In genomic region chr8:117342735-117343385, GRCm38 (mm10) we compare ENCODE assay signal across 10 mouse cellular contexts.
DNase-seq lines count a peak whose midpoint lies in the region; ATAC-seq and TF ChIP-seq lines count a peak whose summit lies in the region.
"Had no signal": no experiment of that assay in that cellular context is flagged by ENCODE, and none has a peak within 500 bp of the region (broad histone marks: within the 10 kb centered on the region; RNA-seq: fewer than 3 reads in every experiment).

No protein-coding gene starts in this region.

- TF ChIP-seq POLR2A in bone marrow macrophage, adult 2 months (IDR thresholded peaks at IDR 0.05; ENCODE audit: borderline replicate concordance, low read depth, low read length): no peak

- H3K9me3 ChIP-seq in lung, postnatal 0 days (ENCODE audit: low read length): no peaks in the 10 kb centered on the region
- no peaks in the 10 kb centered on the region for H3K9me3 ChIP-seq in liver, embryonic 16.5 days (replicated peaks; ENCODE audit: control insufficient read depth, low read length)
- no peaks in the 10 kb centered on the region for H3K9me3 ChIP-seq in stomach, postnatal 0 days (ENCODE audit: control insufficient read depth, low read length)

- peak overlapping the region; percentile 33 for H3K4me2 ChIP-seq in lung, postnatal 0 days (replicated peaks; ENCODE audit: low read depth, low read length)
- peak overlapping the region; percentile 10 for H3K4me2 ChIP-seq in liver, embryonic 16.5 days (ENCODE audit: low read depth, low read length)
- H3K4me2 ChIP-seq in stomach, postnatal 0 days (replicated peaks; ENCODE audit: low read depth): no peak overlapping the region

- H3K9ac ChIP-seq in lung, postnatal 0 days (replicated peaks; ENCODE audit: low read depth): no peak overlapping the region
- no peak overlapping the region for H3K9ac ChIP-seq in liver, embryonic 16.5 days (ENCODE audit: low read depth, low read length)
- no peak overlapping the region for H3K9ac ChIP-seq in stomach, postnatal 0 days (ENCODE audit: low read length)

- H3K36me3 ChIP-seq in lung, postnatal 0 days (ENCODE audit: insufficient read depth, low read length): no peaks in the 10 kb centered on the region
- no peaks in the 10 kb centered on the region for H3K36me3 ChIP-seq in liver, embryonic 16.5 days (ENCODE audit: control insufficient read depth, insufficient read depth)
- H3K36me3 ChIP-seq in stomach, postnatal 0 days (ENCODE audit: control insufficient read depth, insufficient read depth, low read length): no peaks in the 10 kb centered on the region

- H3K4me1 ChIP-seq in lung, postnatal 0 days (ENCODE audit: insufficient read depth, low read depth, low read length): peaks cover 19% of the 10 kb centered on the region
- peaks cover 59% of the 10 kb centered on the region for H3K4me1 ChIP-seq in bone marrow macrophage, adult 2 months (ENCODE audit: control insufficient read depth, insufficient read depth, low read length)
- peaks cover 61% of the 10 kb centered on the region for H3K4me1 ChIP-seq in liver, embryonic 16.5 days (ENCODE audit: control insufficient read depth, low read depth, low read length)
- H3K4me1 ChIP-seq in stomach, postnatal 0 days (replicated peaks; ENCODE audit: control insufficient read depth, insufficient read depth): peaks cover 16% of the 10 kb centered on the region

- H3K27ac ChIP-seq in lung, postnatal 0 days (ENCODE audit: low read length): peak overlapping the region; percentile 68
- peak overlapping the region; percentile 85 for H3K27ac ChIP-seq in bone marrow macrophage, adult 2 months (ENCODE audit: insufficient read depth, low read depth, low read length)
- H3K27ac ChIP-seq in liver, embryonic 16.5 days (ENCODE audit: low read length): peak overlapping the region; percentile 46
- H3K27ac ChIP-seq in stomach, postnatal 0 days (replicated peaks): peak overlapping the region; percentile 61

- ATAC-seq in lung, postnatal 0 days: peak; percentile 14; the same call in 1 of the 2 replicates
- no peak for ATAC-seq in liver, embryonic 16.5 days (ENCODE audit: low read depth)
- ATAC-seq in stomach, postnatal 0 days (ENCODE audit: low FRiP score, low TSS enrichment): no peak

- peak; percentile 50 for DNase-seq in lung, postnatal 0 days (ENCODE audit: low spot score)
- DNase-seq in lung, adult 18-20 months: no peak
- no peak for DNase-seq in stomach, postnatal 0 days (ENCODE audit: low spot score)
- no peak for DNase-seq in left cerebral cortex, adult 8-10 months (ENCODE audit: low spot score in 2 of 2)
- DNase-seq in cerebellum, adult 11 months: no peak
- DNase-seq: adrenal gland, postnatal 14 days; cerebellum, postnatal 10 days; retina, postnatal 1 day had no signal

- 32% methylated on average over 8 of the region's 8 CpGs for WGBS in lung, postnatal 0 days
- 44% methylated on average over 8 of the region's 8 CpGs for WGBS in liver, embryonic 16.5 days (ENCODE audit: insufficient replicate concordance)
- WGBS in stomach, postnatal 0 days: 39% methylated on average over 8 of the region's 8 CpGs

- no peaks in the 10 kb centered on the region for H3K27me3 ChIP-seq in lung, postnatal 0 days (replicated peaks; ENCODE audit: insufficient read depth, low read length)
- H3K27me3 ChIP-seq in liver, embryonic 16.5 days (ENCODE audit: control insufficient read depth, insufficient read depth, low read depth, low read length): no peaks in the 10 kb centered on the region
- no peaks in the 10 kb centered on the region for H3K27me3 ChIP-seq in stomach, postnatal 0 days (ENCODE audit: control insufficient read depth, insufficient read depth, low read length)

- no peak overlapping the region for H3K4me3 ChIP-seq in lung, postnatal 0 days (ENCODE audit: low read depth, low read length)
- H3K4me3 ChIP-seq in bone marrow macrophage, adult 2 months (ENCODE audit: insufficient read depth, low read length): peak overlapping the region; percentile 52
- H3K4me3 ChIP-seq in liver, embryonic 16.5 days (ENCODE audit: low read depth, low read length): no peak overlapping the region
- H3K4me3 ChIP-seq in stomach, postnatal 0 days (ENCODE audit: low read depth, low read length): no peak overlapping the region

- TF ChIP-seq EP300 in lung, postnatal 0 days (IDR thresholded peaks at IDR 0.05): no peak
- no peak for TF ChIP-seq EP300 in stomach, postnatal 0 days (optimal IDR thresholded peaks at IDR 0.05)

- no peak for TF ChIP-seq CTCF in lung, postnatal 0 days (IDR thresholded peaks at IDR 0.05)
- TF ChIP-seq CTCF in bone marrow macrophage, adult 2 months (IDR thresholded peaks at IDR 0.05; ENCODE audit: low read depth, low read length): no peak
- TF ChIP-seq CTCF in stomach, postnatal 0 days (IDR thresholded peaks at IDR 0.05; ENCODE audit: low read depth): no peak
